Mouse (Mus musculus): ENCODE results near the gene Apoc2. TPM values are rescaled to one million over a fixed set of nuclear protein-coding genes. Genes with fewer than 3 reads are reported as not detected.

The Apoc2 gene
- polyA plus RNA-seq, 1 experiment from 2014 or later, result 0.26 TPM

- Histone ChIP-seq H3K27ac (replicated peaks) (peak within 1 kb of the TSS; percentile 64), H3K36me3 (peaks cover 27% of the 10 kb centered on the region), H3K27me3 (ENCODE audit: low read depth, poor library complexity, severe bottlenecking) (peaks cover 4% of the 10 kb centered on the region; the same call in 1 of the 2 replicates), H3K9me3 (replicated peaks) (no peaks in the 10 kb centered on the region), H3K4me3 (peak within 1 kb of the TSS; percentile 79), H3K4me1 (peaks cover 15% of the 10 kb centered on the region)
- WGBS, result under 1% methylated on average over 38 of the region's 41 CpGs
- peak; percentile 91 for DNase-seq (ENCODE audit: low spot score)
Measured at GRCm38 (mm10) chr7:19629361-19629734, 48.4 kb downstream of the Apoc2 start, which contains the start of gene Relb. TSS of gene Relb (minus strand) at chr7:19629438.

GRCm38 (mm10) chr7:19628536-19629360 is 49.0 kb downstream of the Apoc2 start:
- H3K27ac ChIP-seq (replicated peaks), result peak overlapping the region; percentile 64
- no peaks in the 10 kb centered on the region for H3K9me3 ChIP-seq (replicated peaks)
- DNase-seq (ENCODE audit: low spot score), result peak; percentile 93
- WGBS, result 2% methylated on average over 57 of the region's 57 CpGs
- peak overlapping the region; percentile 79 for H3K4me3 ChIP-seq
- H3K36me3 ChIP-seq, result peaks cover 21% of the 10 kb centered on the region
- peaks cover 4% of the 10 kb centered on the region; the same call in 1 of the 2 replicates for H3K27me3 ChIP-seq (ENCODE audit: low read depth, poor library complexity, severe bottlenecking)
- peaks cover 15% of the 10 kb centered on the region for H3K4me1 ChIP-seq

GRCm38 (mm10) chr7:19628192-19628535 is 49.6 kb downstream of the Apoc2 start:
- H3K4me1 ChIP-seq, result peaks cover 15% of the 10 kb centered on the region
- peak overlapping the region; percentile 64 for H3K27ac ChIP-seq (replicated peaks)
- H3K9me3 ChIP-seq (replicated peaks), result no peaks in the 10 kb centered on the region
- H3K27me3 ChIP-seq (ENCODE audit: low read depth, poor library complexity, severe bottlenecking), result peaks cover 4% of the 10 kb centered on the region; the same call in 1 of the 2 replicates
- peaks cover 15% of the 10 kb centered on the region for H3K36me3 ChIP-seq
- peak overlapping the region; percentile 79 for H3K4me3 ChIP-seq
- 17% methylated on average over 17 of the region's 17 CpGs for WGBS
- DNase-seq (ENCODE audit: low spot score), result no peak

- peaks cover 4% of the 10 kb centered on the region; the same call in 1 of the 2 replicates for H3K27me3 ChIP-seq (ENCODE audit: low read depth, poor library complexity, severe bottlenecking)
- no peak overlapping the region for H3K27ac ChIP-seq (replicated peaks)
- DNase-seq (ENCODE audit: low spot score), result no peak
- H3K4me1 ChIP-seq, result peaks cover 15% of the 10 kb centered on the region
- H3K4me3 ChIP-seq, result peak overlapping the region; percentile 79
- 65% methylated on average over 3 of the region's 3 CpGs for WGBS
- H3K36me3 ChIP-seq, result peaks cover 11% of the 10 kb centered on the region
- H3K9me3 ChIP-seq (replicated peaks), result no peaks in the 10 kb centered on the region
Measured at GRCm38 (mm10) chr7:19627721-19628120, 50.0 kb downstream of the Apoc2 start.

- peaks cover 11% of the 10 kb centered on the region for H3K4me1 ChIP-seq
- 79% methylated on average over 2 of the region's 2 CpGs for WGBS
- DNase-seq (ENCODE audit: low spot score), result no peak
- H3K4me3 ChIP-seq, result no peak overlapping the region
- H3K27ac ChIP-seq (replicated peaks), result no peak overlapping the region
- peaks cover 14% of the 10 kb centered on the region for H3K27me3 ChIP-seq (ENCODE audit: low read depth, poor library complexity, severe bottlenecking)
- H3K36me3 ChIP-seq, result no peaks in the 10 kb centered on the region
- H3K9me3 ChIP-seq (replicated peaks), result no peaks in the 10 kb centered on the region
Measured at GRCm38 (mm10) chr7:19623433-19623832, 54.3 kb downstream of the Apoc2 start.

- no peaks in the 10 kb centered on the region for H3K36me3 ChIP-seq
- no peak overlapping the region for H3K27ac ChIP-seq (replicated peaks)
- peaks cover 14% of the 10 kb centered on the region for H3K27me3 ChIP-seq (ENCODE audit: low read depth, poor library complexity, severe bottlenecking)
- no peak overlapping the region for H3K4me3 ChIP-seq
- WGBS, result 48% methylated on average over 6 of the region's 6 CpGs
- no peak for DNase-seq (ENCODE audit: low spot score)
- H3K4me1 ChIP-seq, result peaks cover 8% of the 10 kb centered on the region
- H3K9me3 ChIP-seq (replicated peaks), result no peaks in the 10 kb centered on the region
Measured at GRCm38 (mm10) chr7:19622241-19622640, 55.5 kb downstream of the Apoc2 start.

Other genes starting within 250 kb of the Apoc2 start
- 8.0 and 8.4 TPM in 2 replicates for gene Mark4, start 219.1 kb downstream of the Apoc2 start, polyA plus RNA-seq (2016; fragmentation: Nextera tagmentation; extraction: Ambion mirVana)
- 0.75 and 0.81 TPM in 2 replicates for gene Exoc3l2, start 214.6 kb downstream of the Apoc2 start, polyA plus RNA-seq (2016; fragmentation: Nextera tagmentation; extraction: Ambion mirVana)
- gene Bloc1s3, start 169.6 kb downstream of the Apoc2 start, polyA plus RNA-seq (2016; fragmentation: Nextera tagmentation; extraction: Ambion mirVana), result 2.3 and 2.4 TPM in 2 replicates
- 65.2 and 68.2 TPM in 2 replicates for gene Trappc6a, start 169.5 kb downstream of the Apoc2 start, polyA plus RNA-seq (2016; fragmentation: Nextera tagmentation; extraction: Ambion mirVana)
- gene Nkpd1, start 160.1 kb downstream of the Apoc2 start, polyA plus RNA-seq (2016; fragmentation: Nextera tagmentation; extraction: Ambion mirVana), result 0.06 TPM in 2 replicates
- gene Ppp1r37, start 114.9 kb downstream of the Apoc2 start, polyA plus RNA-seq (2016; fragmentation: Nextera tagmentation; extraction: Ambion mirVana), result 20.3 and 20.5 TPM in 2 replicates
- gene Zfp296, start 100.7 kb downstream of the Apoc2 start, polyA plus RNA-seq (2016; fragmentation: Nextera tagmentation; extraction: Ambion mirVana), result 0.10 and 0.22 TPM in 2 replicates
- gene Gemin7, start 100.3 kb downstream of the Apoc2 start, polyA plus RNA-seq (2016; fragmentation: Nextera tagmentation; extraction: Ambion mirVana), result 177 TPM in 2 replicates
- 51.8 and 61.1 TPM in 2 replicates for gene Clasrp, start 73.5 kb downstream of the Apoc2 start, polyA plus RNA-seq (2016; fragmentation: Nextera tagmentation; extraction: Ambion mirVana)
- 3.8 and 4.7 TPM in 2 replicates for gene Relb, start 48.5 kb downstream of the Apoc2 start, polyA plus RNA-seq (2016; fragmentation: Nextera tagmentation; extraction: Ambion mirVana)
- gene Clptm1, start 12.9 kb downstream of the Apoc2 start, polyA plus RNA-seq (2016; fragmentation: Nextera tagmentation; extraction: Ambion mirVana), result 82.3 and 88.4 TPM in 2 replicates
- gene Gm44805, start 3.5 kb upstream of the Apoc2 start, polyA plus RNA-seq (2016; fragmentation: Nextera tagmentation; extraction: Ambion mirVana), result not detected in 2 replicates
- not detected in 2 replicates for gene Apoc4, start 3.5 kb upstream of the Apoc2 start, polyA plus RNA-seq (2016; fragmentation: Nextera tagmentation; extraction: Ambion mirVana)
- 1.7 and 1.9 TPM in 2 replicates for gene Apoc1, start 14.7 kb upstream of the Apoc2 start, polyA plus RNA-seq (2016; fragmentation: Nextera tagmentation; extraction: Ambion mirVana)
- 166 and 199 TPM in 2 replicates for gene Apoe, start 21.2 kb upstream of the Apoc2 start, polyA plus RNA-seq (2016; fragmentation: Nextera tagmentation; extraction: Ambion mirVana)
- gene Tomm40, start 37.5 kb upstream of the Apoc2 start, polyA plus RNA-seq (2016; fragmentation: Nextera tagmentation; extraction: Ambion mirVana), result 189 and 210 TPM in 2 replicates
- gene Nectin2, start 72.5 kb upstream of the Apoc2 start, polyA plus RNA-seq (2016; fragmentation: Nextera tagmentation; extraction: Ambion mirVana), result 76.4 and 88.7 TPM in 2 replicates
- gene Bcam, start 93.1 kb upstream of the Apoc2 start, polyA plus RNA-seq (2016; fragmentation: Nextera tagmentation; extraction: Ambion mirVana), result 25.3 and 32.2 TPM in 2 replicates
- gene Cblc, start 118.9 kb upstream of the Apoc2 start, polyA plus RNA-seq (2016; fragmentation: Nextera tagmentation; extraction: Ambion mirVana), result 0.62 and 0.70 TPM in 2 replicates
- gene Bcl3, start 144.8 kb upstream of the Apoc2 start, polyA plus RNA-seq (2016; fragmentation: Nextera tagmentation; extraction: Ambion mirVana), result 1.1 and 1.8 TPM in 2 replicates
- 0.14 TPM in 1 of 2 replicates, not detected in the other for gene Gm19345, start 174.1 kb upstream of the Apoc2 start, polyA plus RNA-seq (2016; fragmentation: Nextera tagmentation; extraction: Ambion mirVana)
- not detected in 2 replicates for gene Ceacam16, start 183.4 kb upstream of the Apoc2 start, polyA plus RNA-seq (2016; fragmentation: Nextera tagmentation; extraction: Ambion mirVana)
- not detected in 2 replicates for gene Ceacam19, start 210.0 kb upstream of the Apoc2 start, polyA plus RNA-seq (2016; fragmentation: Nextera tagmentation; extraction: Ambion mirVana)
- gene Pvr, start 243.2 kb upstream of the Apoc2 start, polyA plus RNA-seq (2016; fragmentation: Nextera tagmentation; extraction: Ambion mirVana), result 7.4 and 7.5 TPM in 2 replicates